In genomic region chr10:11282306-11282631, GRCm38 (mm10) we compare ENCODE assay signal across 8 mouse cellular contexts. TPM values are rescaled to one million over a fixed set of nuclear protein-coding genes. Genes with fewer than 3 reads are reported as not detected.
DNase-seq lines count a peak whose midpoint lies in the region; ATAC-seq lines count a peak whose summit lies in the region.

No protein-coding gene starts in this region.

- H3K27me3 ChIP-seq in heart, embryonic 14.5 days (ENCODE audit: control insufficient read depth, insufficient read depth, low read length) = no peaks in the 10 kb centered on the region
- no peaks in the 10 kb centered on the region for H3K27me3 ChIP-seq in heart, embryonic 16.5 days (ENCODE audit: control insufficient read depth, insufficient read depth, low read length)
- H3K27me3 ChIP-seq in midbrain, embryonic 10.5 days (ENCODE audit: low read depth, poor library complexity, severe bottlenecking) = no peaks in the 10 kb centered on the region

- no peaks in the 10 kb centered on the region for H3K9me3 ChIP-seq in heart, embryonic 14.5 days (ENCODE audit: control insufficient read depth, low read length)
- H3K9me3 ChIP-seq in heart, embryonic 16.5 days (replicated peaks; ENCODE audit: control insufficient read depth, low read length) = no peaks in the 10 kb centered on the region
- no peaks in the 10 kb centered on the region; the same call in 1 of the 2 replicates for H3K9me3 ChIP-seq in midbrain, embryonic 10.5 days (replicated peaks)

- H3K27ac ChIP-seq in heart, embryonic 14.5 days (replicated peaks in 1 of 2; ENCODE audit: control insufficient read depth in 1 of 2, insufficient read depth in 1 of 2, low read depth in 2 of 2, low read length in 2 of 2) = peak overlapping the region; percentile 92 to 98; a peak in 3 of 4 replicates
- H3K27ac ChIP-seq in heart, embryonic 16.5 days (ENCODE audit: low read length) = peak overlapping the region; percentile 100
- peak overlapping the region; percentile 99 for H3K27ac ChIP-seq in midbrain, embryonic 10.5 days (replicated peaks)

- peak overlapping the region; percentile 87 to 99; a peak in 3 of 4 replicates for H3K4me3 ChIP-seq in heart, embryonic 14.5 days (ENCODE audit: control insufficient read depth in 1 of 2, insufficient read depth in 1 of 2, low read depth in 1 of 2, low read length in 2 of 2)
- peak overlapping the region; percentile 97 for H3K4me3 ChIP-seq in heart, embryonic 16.5 days (ENCODE audit: low read length)
- H3K4me3 ChIP-seq in midbrain, embryonic 10.5 days = peak overlapping the region; percentile 94

- H3K36me3 ChIP-seq in heart, embryonic 14.5 days (ENCODE audit: control insufficient read depth, insufficient read depth, low read length) = no peaks in the 10 kb centered on the region
- H3K36me3 ChIP-seq in heart, embryonic 16.5 days (ENCODE audit: control insufficient read depth, insufficient read depth) = no peaks in the 10 kb centered on the region
- H3K36me3 ChIP-seq in midbrain, embryonic 10.5 days = peaks cover 14% of the 10 kb centered on the region

- H3K9ac ChIP-seq in heart, embryonic 14.5 days (ENCODE audit: low read length) = peak overlapping the region; percentile 99
- peak overlapping the region; percentile 99 for H3K9ac ChIP-seq in heart, embryonic 16.5 days (ENCODE audit: low read length)

- intact Hi-C loops in heart, postnatal 25 days (cut with DNase I) = loop anchor here (5.0 kb wide), 2 partner anchors 80 to 130 kb away; no protein-coding TSS in a partner anchor

- DNase-seq in heart, postnatal 25 days (ENCODE audit: low spot score) = no peak
- peak; percentile 25 for DNase-seq in Muller cell, postnatal 12 days (ENCODE audit: inconsistent ontology term)
- no peak for DNase-seq in midbrain, embryonic 10.5 days (ENCODE audit: low spot score)
- no peak for DNase-seq in ovary, adult 18-20 months (ENCODE audit: low spot score)
- no peak for DNase-seq in right cerebral cortex, postnatal 25 days
- DNase-seq in adrenal gland, adult (ENCODE audit: inconsistent age in 2 of 2, low spot score in 1 of 2) = no peak

- no peak for ATAC-seq in heart, embryonic 14.5 days (ENCODE audit: insufficient number of reproducible peaks, insufficient read depth, low FRiP score, low read depth)
- no peak for ATAC-seq in heart, embryonic 16.5 days (replicated peaks; ENCODE audit: extremely low read depth, insufficient read depth, low FRiP score)

- H3K4me2 ChIP-seq in heart, embryonic 14.5 days (ENCODE audit: low read length) = peak overlapping the region; percentile 94
- peak overlapping the region; percentile 64 for H3K4me2 ChIP-seq in heart, embryonic 16.5 days (ENCODE audit: low read depth, low read length)

- H3K4me1 ChIP-seq in heart, embryonic 14.5 days (ENCODE audit: control insufficient read depth in 2 of 2, insufficient read depth in 2 of 2, low read length in 2 of 2) = peaks cover 5% of the 10 kb centered on the region in 2 experiments; a peak in 3 of 4 replicates
- H3K4me1 ChIP-seq in heart, embryonic 16.5 days (ENCODE audit: control insufficient read depth, insufficient read depth, low read length) = peaks cover 2% of the 10 kb centered on the region; the same call in 1 of the 2 replicates
- H3K4me1 ChIP-seq in midbrain, embryonic 10.5 days = peaks cover 15% of the 10 kb centered on the region

- under 1% methylated on average over 4 of the region's 4 CpGs for WGBS in heart, embryonic 14.5 days
- 1% methylated on average over 4 of the region's 4 CpGs for WGBS in heart, embryonic 16.5 days
- 2% methylated on average over 4 of the region's 4 CpGs for WGBS in midbrain, embryonic 10.5 days

RNA-seq across cellular contexts. Expression of gene Fbxo30, which starts 1.1 kb away (rescaled TPM):
- polyA plus RNA-seq in heart, embryonic 14.5 days (2014; fragmentation: Nextera tagmentation; extraction: Ambion mirVana) = 33.5 and 36.8 TPM in 2 replicates
- total RNA-seq in heart, postnatal 25 days (2021) = 10 to 100 TPM; 26.7 to 29.8 TPM
- polyA plus RNA-seq in heart, embryonic 16.5 days (2015; fragmentation: Nextera tagmentation; extraction: Ambion mirVana) = 32.6 and 34.4 TPM in 2 replicates
- polyA plus RNA-seq in midbrain, embryonic 10.5 days (2016; fragmentation: Nextera tagmentation; extraction: Ambion mirVana) = 49.9 and 51.9 TPM in 2 replicates
